Mouse (Mus musculus) Patski (cell line): ENCODE results near the gene Plppr2. TPM values are rescaled to one million over a fixed set of nuclear protein-coding genes. Genes with fewer than 3 reads are reported as not detected.

ENCODE experiments used
- ATAC-seq: fragments of 100-300 bp; one replicate; pipeline ENCODE4 v1.8.0; 2021
- CTCF ChIA-PET: fragments of 350-600 bp; sonication (Branson Sonifier 250); formaldehyde crosslinking; loops from one replicate; lab custom pipeline; 2022; ENCODE audit warnings: inconsistent platforms; lab: Charles Lee
- POLR2A ChIA-PET: fragments of 350-600 bp; sonication (Branson Sonifier 250); formaldehyde crosslinking; loops from one replicate; lab custom pipeline; 2022; ENCODE audit warnings: antibody characterized with exemption, inconsistent platforms; lab: Charles Lee
- DNase-seq: peaks from one replicate; pipeline ENCODE4 v3.0.0-alpha.2; 2011; ENCODE audit warnings: low read depth, low spot score
- H3K27me3 ChIP-seq: fragments of 371-371 bp; one replicate; pipeline ENCODE4 v1.5.1; 2021
- CTCF ChIP-seq: fragments of 100-300 bp; IDR thresholded peaks from one replicate; pipeline ENCODE4 v1.5.1; 2021
- in situ Hi-C: fragments of 300-500 bp; cut with MboI; formaldehyde crosslinking; loops from 3 replicates; pipeline ENCODE4 v1.11.1; 2018; ENCODE audit warnings: low pct_unique_long_range_greater_than_20kb, mixed read lengths
- polyA plus RNA-seq: library from polyadenylated mRNA; unstranded; gene quantifications from one replicate; pipeline ENCODE4 v1.2.3, GENCODE M21; 2021

Gene Plppr2
- polyA plus RNA-seq, 1 experiment from 2014 or later: 22.1 TPM

DNA sequence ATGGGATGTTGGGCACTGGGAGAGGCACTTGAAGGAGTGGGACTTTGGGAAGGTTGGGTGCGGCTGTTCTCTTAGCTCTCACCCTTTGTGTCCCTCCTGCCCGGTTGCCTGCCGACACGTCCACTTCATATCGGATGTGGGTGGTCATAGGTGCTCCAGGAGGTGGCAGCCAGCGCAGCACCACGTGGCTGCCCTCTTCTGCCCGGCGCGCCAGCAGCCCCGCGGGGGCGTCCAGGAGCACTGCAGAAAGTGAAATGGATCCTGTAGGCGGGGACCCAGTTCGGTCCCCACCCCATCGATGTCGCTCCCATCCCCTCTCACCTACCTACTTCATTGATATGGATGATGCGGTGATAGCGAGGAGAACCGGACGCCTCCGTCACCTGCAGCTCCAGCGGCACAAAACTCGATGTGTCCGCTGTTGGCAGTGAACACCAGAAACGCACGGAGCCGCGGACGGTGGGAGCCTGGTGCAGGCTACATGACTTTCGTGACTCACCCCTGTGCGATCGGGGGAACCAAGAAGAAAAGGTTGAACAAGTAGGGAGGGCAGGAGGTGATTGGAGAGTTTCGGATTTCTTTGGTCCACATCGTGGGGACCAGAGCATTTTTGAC is 24.6 kb downstream of the Plppr2 start:
- CTCF ChIA-PET: no interaction called here
- TF ChIP-seq CTCF: no peak
- POLR2A ChIA-PET: no interaction called here
- in situ Hi-C loops: no loop called here
- ATAC-seq: no peak
- DNase-seq: no peak
- no peaks in the 10 kb centered on the region for H3K27me3 ChIP-seq

DNA sequence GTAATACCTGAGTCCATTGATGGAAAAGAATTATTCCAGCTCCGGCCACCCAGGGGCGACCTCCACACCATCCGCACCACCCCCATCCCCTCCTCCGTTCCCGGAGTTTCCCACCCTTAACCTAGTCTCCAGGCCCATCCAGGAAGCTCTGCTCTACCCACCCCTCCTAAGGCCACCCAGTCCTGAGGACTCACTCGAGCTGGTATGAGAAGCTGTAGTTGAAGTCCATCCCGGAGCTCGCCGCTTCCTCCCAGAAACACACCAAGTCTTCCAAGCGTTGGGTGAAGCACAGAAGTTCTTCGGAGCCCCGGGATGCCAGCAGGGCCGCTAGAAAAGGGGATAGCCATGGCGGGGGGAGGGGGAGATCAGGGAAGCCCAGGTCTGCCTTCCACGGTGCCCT is 25.2 kb downstream of the Plppr2 start:
- TF ChIP-seq CTCF: no peak
- ATAC-seq: no peak
- H3K27me3 ChIP-seq: no peaks in the 10 kb centered on the region
- in situ Hi-C loops: no loop called here
- DNase-seq: no peak
- CTCF ChIA-PET: no interaction called here
- POLR2A ChIA-PET: no interaction called here

DNA sequence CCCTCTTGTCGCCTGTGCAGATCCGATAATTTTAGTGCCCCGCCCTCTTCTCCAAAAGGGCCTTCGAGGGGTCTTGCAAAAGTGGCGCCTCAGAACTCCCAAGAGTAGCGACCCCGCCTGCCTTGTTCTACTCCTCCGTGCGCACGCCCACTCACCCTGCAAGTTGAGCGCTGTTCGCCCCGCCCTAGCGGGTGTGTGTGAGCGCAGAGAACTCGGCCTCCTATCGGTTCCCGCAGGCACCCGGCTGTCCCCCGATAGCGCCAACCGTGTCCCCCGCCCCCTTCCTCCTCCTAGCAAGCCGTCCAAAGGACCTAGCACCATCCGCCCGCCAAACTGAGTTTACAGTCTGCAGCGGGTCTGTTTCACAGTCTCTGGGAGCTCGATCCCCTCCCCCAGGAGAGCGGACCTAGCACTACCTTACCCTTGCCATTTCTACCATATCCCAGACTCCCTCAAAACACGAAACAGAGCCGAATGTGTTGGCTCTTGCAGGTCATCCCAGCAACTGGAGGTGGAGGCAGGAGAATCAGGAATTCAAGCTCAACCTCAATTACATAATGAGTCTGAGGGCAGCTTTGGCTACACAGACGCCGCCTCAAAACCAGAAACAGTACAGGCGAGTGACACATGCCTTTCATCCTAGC is 25.7 kb downstream of the Plppr2 start:
- no peaks in the 10 kb centered on the region for H3K27me3 ChIP-seq
- ATAC-seq (no peak), DNase-seq (no peak)
- ChIA-PET CTCF (no interaction called here), POLR2A (no interaction called here)
- in situ Hi-C loops: no loop called here
- no peak for TF ChIP-seq CTCF

DNA sequence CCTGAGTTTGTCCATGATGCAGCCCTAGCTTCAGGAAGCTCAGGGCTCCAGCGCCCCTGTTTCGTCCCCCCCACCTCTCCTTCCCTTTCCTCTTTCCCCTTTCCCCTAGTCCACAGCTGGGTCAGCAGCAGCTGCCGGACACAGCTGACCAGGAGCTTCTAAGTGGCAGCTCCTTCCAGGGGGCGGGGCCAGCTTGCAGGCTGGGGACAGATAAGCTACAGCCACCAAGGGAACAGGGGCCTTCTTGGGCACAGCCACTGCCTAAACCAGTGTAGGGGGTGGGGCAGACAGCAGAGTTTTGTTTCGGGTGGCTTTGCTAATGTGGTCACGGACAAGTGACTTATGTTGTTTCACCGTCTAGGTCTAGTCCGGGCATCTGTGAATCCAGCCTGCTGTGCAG is 26.6 kb downstream of the Plppr2 start, which contains the start of gene Epor:
Epor (minus strand) TSS at position 90 of the 400 bp plus-strand sequence.
- ATAC-seq: no peak
- in situ Hi-C loops: no loop called here
- no peak for TF ChIP-seq CTCF
- no peaks in the 10 kb centered on the region for H3K27me3 ChIP-seq
- POLR2A ChIA-PET: interaction anchor here (0.5 kb wide), 1 partner anchor 18 kb away, joined by 3 read pairs; no protein-coding TSS in a partner anchor
- CTCF ChIA-PET: interaction anchor here (0.9 to 1.5 kb wide), 2 partner anchors 11 to 25 kb away, joined by 5 read pairs; partner anchors contain the start of gene Rgl3
- DNase-seq: no peak

DNA sequence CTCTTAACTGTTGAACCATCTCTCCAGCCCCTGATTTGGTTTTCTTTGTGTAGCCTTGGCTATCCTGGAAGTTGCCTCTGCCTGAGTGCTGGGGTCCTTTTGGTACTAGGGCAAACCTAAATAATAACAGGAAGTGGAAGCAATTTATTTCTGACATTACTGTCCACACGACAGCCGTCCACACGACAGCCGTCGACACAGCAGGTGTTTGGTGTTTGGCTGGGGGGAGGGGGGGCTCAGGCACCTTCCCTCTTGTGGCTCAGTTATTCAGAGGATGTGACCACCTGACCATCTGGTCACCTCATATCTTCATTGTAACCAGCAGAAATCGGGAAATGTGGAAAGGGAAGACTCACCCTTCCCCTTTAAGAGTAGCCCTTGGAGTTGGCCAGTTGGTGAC is 32.0 kb downstream of the Plppr2 start:
- no peaks in the 10 kb centered on the region for H3K27me3 ChIP-seq
- no peak for DNase-seq
- TF ChIP-seq CTCF: no peak
- no peak for ATAC-seq
- in situ Hi-C loops: no loop called here
- ChIA-PET POLR2A (interaction anchor here (1.1 kb wide), 1 partner anchor 10 kb away, joined by 3 read pairs; no protein-coding TSS in a partner anchor), CTCF (no interaction called here)

DNA sequence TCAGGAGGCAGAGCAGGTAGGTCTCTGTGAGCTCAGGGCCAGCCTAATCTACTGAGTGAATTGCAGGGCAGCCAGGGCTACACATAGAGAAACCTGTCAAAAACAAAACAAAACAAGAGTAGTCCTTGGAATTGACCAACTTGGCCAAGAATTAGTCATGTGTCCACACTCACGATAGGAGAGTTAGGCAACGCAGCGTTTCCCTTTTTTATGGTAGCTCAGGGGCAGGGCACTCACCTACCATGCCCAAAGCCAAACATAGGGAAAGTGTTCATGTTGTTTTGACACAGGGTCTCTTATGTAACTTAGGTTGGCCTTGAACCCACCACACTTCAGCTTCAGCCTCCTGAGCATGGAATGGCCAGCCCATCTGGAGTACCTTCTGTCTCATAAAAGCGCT is 32.5 kb downstream of the Plppr2 start:
- ATAC-seq (no peak), DNase-seq (no peak)
- ChIA-PET CTCF (no interaction called here), POLR2A (interaction anchor here (1.1 kb wide), 1 partner anchor 10 kb away, joined by 3 read pairs; no protein-coding TSS in a partner anchor)
- H3K27me3 ChIP-seq: no peaks in the 10 kb centered on the region
- in situ Hi-C loops: no loop called here
- TF ChIP-seq CTCF: no peak

DNA sequence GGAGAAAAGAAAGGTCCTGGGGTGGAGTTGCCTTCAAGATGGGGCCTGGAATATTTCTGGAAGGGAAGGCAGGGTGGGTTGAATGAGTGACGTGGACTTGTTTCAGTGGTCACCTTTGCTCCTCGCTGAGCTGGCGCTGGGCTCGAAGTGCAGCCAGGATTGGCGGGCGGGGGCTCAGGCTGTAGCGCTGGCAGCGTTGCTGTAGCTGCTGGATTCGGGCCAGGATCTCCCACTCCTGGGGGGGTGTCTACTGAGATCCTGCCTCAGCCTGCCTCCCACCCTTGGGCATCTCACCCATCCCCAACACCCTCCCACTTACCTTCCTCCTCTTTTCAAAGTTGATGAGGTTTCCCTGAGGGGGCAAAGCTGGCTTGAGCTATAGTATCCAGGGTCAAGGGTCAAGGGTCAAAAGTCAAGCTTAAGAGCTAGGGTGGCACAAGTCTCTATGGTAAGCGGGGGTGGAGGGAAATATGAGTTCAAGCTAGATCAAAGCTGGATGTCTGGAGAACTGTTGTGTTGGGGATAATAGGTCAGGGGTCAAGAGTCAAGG is 39.9 kb downstream of the Plppr2 start:
- no peaks in the 10 kb centered on the region for H3K27me3 ChIP-seq
- no peak for DNase-seq
- POLR2A ChIA-PET: no interaction called here
- CTCF ChIA-PET: no interaction called here
- ATAC-seq: no peak
- in situ Hi-C loops: no loop called here
- TF ChIP-seq CTCF: no peak

DNA sequence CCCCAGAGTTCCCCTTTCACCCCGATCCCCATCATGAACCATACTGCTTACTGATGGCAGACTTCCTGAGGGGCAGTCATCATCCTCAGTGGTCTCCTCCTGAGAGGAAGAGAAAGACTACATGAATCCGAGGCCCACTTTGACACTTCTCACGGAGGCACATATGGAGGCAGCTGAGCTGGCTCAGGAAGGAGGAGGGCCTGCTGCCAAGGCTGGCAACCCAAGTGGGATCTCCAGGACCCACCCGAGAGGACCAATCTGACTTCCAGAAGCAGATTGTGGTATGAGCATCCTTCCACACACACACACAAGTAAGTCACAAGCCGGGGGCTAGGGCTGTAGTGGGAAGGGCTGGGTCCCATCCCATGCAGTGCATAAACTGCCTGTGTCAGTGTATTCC is 40.5 kb downstream of the Plppr2 start:
- DNase-seq (no peak), ATAC-seq (no peak)
- ChIA-PET CTCF (no interaction called here), POLR2A (no interaction called here)
- H3K27me3 ChIP-seq: no peaks in the 10 kb centered on the region
- in situ Hi-C loops: no loop called here
- TF ChIP-seq CTCF: no peak

DNA sequence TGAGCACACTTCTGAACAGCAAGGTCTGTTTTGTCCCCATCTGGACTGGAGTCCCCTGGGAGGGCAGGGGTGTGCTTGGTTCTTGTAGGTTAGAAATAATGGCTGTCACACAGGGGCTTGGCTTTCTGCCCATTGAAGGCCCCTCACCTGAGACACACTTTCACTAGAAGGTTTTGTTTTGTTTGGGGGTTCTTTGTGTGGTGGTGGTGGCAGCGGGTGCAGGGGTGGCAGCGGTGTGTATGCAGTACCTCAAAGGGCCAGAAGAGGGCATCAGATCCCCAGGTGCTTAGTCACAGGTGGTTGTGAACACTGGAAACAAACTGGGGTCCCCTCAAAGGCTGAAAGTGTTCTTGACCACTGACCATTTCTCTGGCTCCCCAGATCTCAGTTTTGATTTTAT is 41.1 kb downstream of the Plppr2 start:
- TF ChIP-seq CTCF: no peak
- in situ Hi-C loops: no loop called here

DNA sequence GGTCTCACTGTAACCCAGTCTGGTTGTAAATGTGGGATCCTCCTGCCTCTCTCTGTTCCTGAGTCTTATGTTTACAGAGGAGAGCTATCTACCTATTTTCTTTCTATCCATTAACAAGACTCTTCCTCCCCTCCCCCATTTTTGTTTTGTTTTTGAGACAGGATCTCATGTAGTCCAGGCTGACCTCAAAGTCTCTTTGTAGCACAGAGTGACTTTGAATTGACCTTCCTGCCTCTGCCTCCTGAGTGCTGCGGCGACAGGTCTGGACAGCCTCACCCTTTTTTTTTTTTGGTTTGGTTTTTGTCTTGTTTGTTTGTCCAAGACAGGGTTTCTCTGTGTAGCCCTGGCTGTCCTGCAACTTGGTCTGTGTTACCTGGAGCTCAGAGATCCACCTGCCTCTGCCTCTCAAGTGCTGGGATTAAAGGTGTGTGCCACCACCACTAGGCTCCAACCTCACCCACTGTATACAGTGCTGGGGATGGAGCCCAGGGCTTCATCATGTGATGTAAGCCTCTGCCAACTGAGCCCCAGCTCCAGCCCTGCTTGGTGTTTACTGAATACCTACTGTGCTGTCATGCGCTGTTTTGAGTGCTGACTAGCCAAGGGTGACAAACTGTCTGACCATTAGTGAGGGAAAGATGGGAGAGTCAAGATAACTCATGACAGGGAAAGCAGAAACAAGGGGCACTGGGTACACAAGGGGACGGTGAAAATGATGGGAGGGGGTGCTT is 41.7 kb downstream of the Plppr2 start:
- POLR2A ChIA-PET: interaction anchor here (1.1 kb wide), 1 partner anchor 10 kb away, joined by 3 read pairs; no protein-coding TSS in a partner anchor
- DNase-seq (no peak), ATAC-seq (no peak)
- no peak for TF ChIP-seq CTCF
- CTCF ChIA-PET: interaction anchor here (0.9 to 1.7 kb wide), 3 partner anchors 10 to 14 kb away, joined by 3 to 4 read pairs (median 3); partner anchors contain the start of gene Rgl3
- H3K27me3 ChIP-seq: no peaks in the 10 kb centered on the region
- in situ Hi-C loops: no loop called here

More for the DNA sequence above, 41.1 kb downstream of the Plppr2 start:
- ChIA-PET POLR2A (no interaction called here), CTCF (interaction anchor here (1.1 to 1.7 kb wide), 2 partner anchors 11 to 14 kb away, joined by 3 to 4 read pairs; partner anchors contain the start of gene Rgl3)
- ATAC-seq (no peak), DNase-seq (no peak)
- H3K27me3 ChIP-seq: no peaks in the 10 kb centered on the region
